Mouse (Mus musculus): ENCODE results near the gene Rfk. TPM values are rescaled to one million over a fixed set of nuclear protein-coding genes. Genes with fewer than 3 reads are reported as not detected.
A peak's percentile ranks its signal among the peaks of the same experiment; 100 is the strongest.

Rfk gene
- polyA plus RNA-seq, 1 experiment: 985 TPM

DNA sequence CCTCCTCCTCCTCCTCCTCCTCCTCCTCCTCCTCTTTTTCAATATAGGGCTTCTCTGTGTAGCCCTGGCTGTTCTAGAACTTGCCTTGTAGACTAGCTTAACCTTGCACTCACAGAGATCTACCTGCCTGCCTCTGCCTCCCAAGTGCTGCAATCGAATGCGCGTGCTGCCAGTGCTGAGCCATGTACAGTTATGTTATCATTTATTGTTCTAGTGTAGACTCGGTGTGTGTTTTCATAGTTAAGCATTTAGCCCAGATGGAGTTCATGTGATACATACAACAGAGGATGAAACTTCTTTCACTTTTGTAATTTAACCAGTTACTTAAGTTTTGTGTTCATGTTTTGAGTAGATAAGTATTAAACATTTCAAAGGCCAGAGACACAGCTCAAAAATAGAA, 8.8 kb upstream of the Rfk start:
- Histone ChIP-seq H3K36me3 (ENCODE audit: control insufficient read depth, insufficient read depth, low read length) (no peaks in the 10 kb centered on the region), H3K27ac (ENCODE audit: insufficient read depth, low read depth, low read length) (no peak overlapping the region), H3K27me3 (ENCODE audit: control insufficient read depth, insufficient read depth, low read length) (no peaks in the 10 kb centered on the region), H3K4me1 (ENCODE audit: control insufficient read depth, insufficient read depth, insufficient read length, low read length) (peaks cover 3% of the 10 kb centered on the region; the same call in 1 of the 2 replicates), H3K4me3 (ENCODE audit: low read depth, low read length) (no peak overlapping the region)
- 77% methylated on average over 4 of the region's 4 CpGs for WGBS
- TF ChIP-seq POLR2A (IDR thresholded peaks at IDR 0.05; ENCODE audit: low read depth, low read length): no peak
- no peak for TF ChIP-seq CTCF (IDR thresholded peaks at IDR 0.05; ENCODE audit: extremely low read depth, insufficient read length, insufficient replicate concordance, low read depth, low read length)

GRCm38 (mm10) chr19:17385426-17385825, 8.4 kb upstream of the Rfk start:
- peaks cover 3% of the 10 kb centered on the region; the same call in 1 of the 2 replicates for H3K4me1 ChIP-seq (ENCODE audit: control insufficient read depth, insufficient read depth, insufficient read length, low read length)
- no peaks in the 10 kb centered on the region for H3K27me3 ChIP-seq (ENCODE audit: control insufficient read depth, insufficient read depth, low read length)
- 9% methylated on average over 1 of the region's 1 CpGs for WGBS
- TF ChIP-seq CTCF (IDR thresholded peaks at IDR 0.05; ENCODE audit: extremely low read depth, insufficient read length, insufficient replicate concordance, low read depth, low read length) (no peak), POLR2A (IDR thresholded peaks at IDR 0.05; ENCODE audit: low read depth, low read length) (no peak)
- no peak overlapping the region for H3K27ac ChIP-seq (ENCODE audit: insufficient read depth, low read depth, low read length)
- H3K36me3 ChIP-seq (ENCODE audit: control insufficient read depth, insufficient read depth, low read length): no peaks in the 10 kb centered on the region
- no peak overlapping the region for H3K4me3 ChIP-seq (ENCODE audit: low read depth, low read length)

GRCm38 (mm10) chr19:17386424-17386823, 7.4 kb upstream of the Rfk start:
- 75% methylated on average over 6 of the region's 6 CpGs for WGBS
- Histone ChIP-seq H3K4me3 (ENCODE audit: low read depth, low read length) (no peak overlapping the region), H3K4me1 (ENCODE audit: control insufficient read depth, insufficient read depth, insufficient read length, low read length) (peaks cover 3% of the 10 kb centered on the region; the same call in 1 of the 2 replicates), H3K27me3 (ENCODE audit: control insufficient read depth, insufficient read depth, low read length) (no peaks in the 10 kb centered on the region), H3K27ac (ENCODE audit: insufficient read depth, low read depth, low read length) (no peak overlapping the region), H3K36me3 (ENCODE audit: control insufficient read depth, insufficient read depth, low read length) (no peaks in the 10 kb centered on the region)
- no peak for TF ChIP-seq CTCF (IDR thresholded peaks at IDR 0.05; ENCODE audit: extremely low read depth, insufficient read length, insufficient replicate concordance, low read depth, low read length)

GRCm38 (mm10) chr19:17388404-17388803, 5.4 kb upstream of the Rfk start:
- H3K27ac ChIP-seq (ENCODE audit: insufficient read depth, low read depth, low read length): no peak overlapping the region
- H3K4me1 ChIP-seq (ENCODE audit: control insufficient read depth, insufficient read depth, insufficient read length, low read length): peaks cover 3% of the 10 kb centered on the region; the same call in 1 of the 2 replicates
- H3K27me3 ChIP-seq (ENCODE audit: control insufficient read depth, insufficient read depth, low read length): no peaks in the 10 kb centered on the region
- TF ChIP-seq POLR2A (IDR thresholded peaks at IDR 0.05; ENCODE audit: low read depth, low read length): no peak
- peak; percentile 41; the same call in 1 of the 2 replicates for TF ChIP-seq CTCF (IDR thresholded peaks at IDR 0.05; ENCODE audit: extremely low read depth, insufficient read length, insufficient replicate concordance, low read depth, low read length)
- no peak overlapping the region for H3K4me3 ChIP-seq (ENCODE audit: low read depth, low read length)
- no peaks in the 10 kb centered on the region for H3K36me3 ChIP-seq (ENCODE audit: control insufficient read depth, insufficient read depth, low read length)
- WGBS: under 1% methylated on average over 2 of the region's 2 CpGs

DNA sequence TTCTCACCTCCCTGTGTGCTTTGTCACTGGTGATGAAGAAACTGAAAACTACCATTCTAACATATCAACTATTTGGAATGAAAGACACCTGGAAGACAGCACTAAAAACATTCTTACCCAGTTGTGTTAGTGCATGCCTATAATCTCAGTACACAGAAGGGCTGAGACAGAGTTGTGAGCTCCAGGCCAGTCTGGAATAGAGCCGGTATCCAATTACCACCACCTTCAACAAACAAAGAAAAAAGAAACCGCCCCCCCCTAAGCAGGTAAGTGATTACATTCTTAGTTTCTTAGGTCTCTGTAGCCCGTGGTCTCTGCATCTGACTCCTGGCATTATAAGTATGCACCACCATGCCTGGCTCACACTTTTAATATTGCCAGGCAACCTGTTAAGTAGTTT, 977 bp upstream of the Rfk start:
- no peak overlapping the region for H3K27ac ChIP-seq (ENCODE audit: insufficient read depth, low read depth, low read length)
- 17% methylated on average over 3 of the region's 3 CpGs for WGBS
- H3K4me1 ChIP-seq (ENCODE audit: control insufficient read depth, insufficient read depth, insufficient read length, low read length): peaks cover 2% of the 10 kb centered on the region
- TF ChIP-seq CTCF (IDR thresholded peaks at IDR 0.05; ENCODE audit: extremely low read depth, insufficient read length, insufficient replicate concordance, low read depth, low read length) (no peak), POLR2A (IDR thresholded peaks at IDR 0.05; ENCODE audit: low read depth, low read length) (no peak)
- peaks cover 17% of the 10 kb centered on the region for H3K36me3 ChIP-seq (ENCODE audit: control insufficient read depth, insufficient read depth, low read length)
- H3K4me3 ChIP-seq (ENCODE audit: low read depth, low read length): no peak overlapping the region
- H3K27me3 ChIP-seq (ENCODE audit: control insufficient read depth, insufficient read depth, low read length): no peaks in the 10 kb centered on the region

DNA sequence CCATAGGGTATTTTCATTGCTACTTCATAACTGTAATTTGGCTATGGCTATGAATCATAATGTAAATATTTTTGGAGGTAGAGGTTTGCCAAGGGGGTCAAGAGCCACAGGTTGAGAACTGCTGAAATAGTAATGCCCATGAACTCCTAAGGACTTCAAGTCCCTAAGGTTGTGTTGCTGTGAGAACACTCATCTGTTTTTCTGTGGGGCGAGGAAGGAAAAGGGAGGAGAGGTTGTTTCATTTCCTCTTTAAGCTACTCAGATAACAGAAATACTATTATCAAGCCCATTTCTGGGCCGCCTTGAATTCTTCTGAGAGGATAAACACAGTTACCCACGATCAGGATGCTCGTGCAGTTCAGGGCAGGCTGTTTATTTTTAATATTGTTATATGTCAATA, 3.0 kb downstream of the Rfk start:
- TF ChIP-seq CTCF (IDR thresholded peaks at IDR 0.05; ENCODE audit: extremely low read depth, insufficient read length, insufficient replicate concordance, low read depth, low read length) (no peak), POLR2A (IDR thresholded peaks at IDR 0.05; ENCODE audit: low read depth, low read length) (no peak)
- peaks cover 47% of the 10 kb centered on the region for H3K36me3 ChIP-seq (ENCODE audit: control insufficient read depth, insufficient read depth, low read length)
- no peak overlapping the region for H3K4me3 ChIP-seq (ENCODE audit: low read depth, low read length)
- no peaks in the 10 kb centered on the region for H3K27me3 ChIP-seq (ENCODE audit: control insufficient read depth, insufficient read depth, low read length)
- peaks cover 2% of the 10 kb centered on the region for H3K4me1 ChIP-seq (ENCODE audit: control insufficient read depth, insufficient read depth, insufficient read length, low read length)
- WGBS: 76% methylated on average over 4 of the region's 4 CpGs
- H3K27ac ChIP-seq (ENCODE audit: insufficient read depth, low read depth, low read length): 0 out of 2 replicates have a peak overlapping the region, but pooled peaks have one; percentile 22

DNA sequence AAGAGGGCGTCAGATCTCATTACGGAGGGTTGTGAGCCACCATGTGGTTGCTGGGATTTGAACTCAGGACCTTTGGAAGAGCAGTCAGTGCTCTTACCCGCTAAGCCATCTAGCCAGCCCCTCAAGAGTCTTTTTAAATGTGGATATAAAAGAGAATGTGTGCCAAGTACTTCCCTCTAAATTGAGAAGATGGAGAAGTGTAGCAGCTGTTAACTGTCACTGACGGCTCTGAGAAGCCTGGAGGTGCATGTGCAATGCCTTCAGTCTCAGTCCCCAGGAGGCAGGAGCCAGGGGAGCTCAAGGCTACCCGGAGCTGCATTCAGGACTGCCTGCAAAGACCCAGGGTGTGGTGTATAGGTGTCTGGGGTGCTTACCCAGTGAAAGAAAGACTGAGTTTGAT, 4.1 kb downstream of the Rfk start:
- no peaks in the 10 kb centered on the region for H3K27me3 ChIP-seq (ENCODE audit: control insufficient read depth, insufficient read depth, low read length)
- no peak for TF ChIP-seq POLR2A (IDR thresholded peaks at IDR 0.05; ENCODE audit: low read depth, low read length)
- TF ChIP-seq CTCF (IDR thresholded peaks at IDR 0.05; ENCODE audit: extremely low read depth, insufficient read length, insufficient replicate concordance, low read depth, low read length): no peak
- H3K27ac ChIP-seq (ENCODE audit: insufficient read depth, low read depth, low read length): no peak overlapping the region
- no peak overlapping the region for H3K4me3 ChIP-seq (ENCODE audit: low read depth, low read length)
- H3K4me1 ChIP-seq (ENCODE audit: control insufficient read depth, insufficient read depth, insufficient read length, low read length): peaks cover 4% of the 10 kb centered on the region
- peaks cover 47% of the 10 kb centered on the region for H3K36me3 ChIP-seq (ENCODE audit: control insufficient read depth, insufficient read depth, low read length)
- WGBS: 73% methylated on average over 5 of the region's 5 CpGs

Measured in small intestine, adult 2 months (tissue).